Comparison of ENCODE assay signal across 17 mouse cellular contexts in genomic region chr12:82246422-82246821, GRCm38 (mm10).
DNase-seq lines count a peak whose midpoint lies in the region; ATAC-seq and TF ChIP-seq lines count a peak whose summit lies in the region.
"Had no signal": no experiment of that assay in that cellular context is flagged by ENCODE, and none has a peak within 500 bp of the region (broad histone marks: within the 10 kb centered on the region; RNA-seq: fewer than 3 reads in every experiment).

No protein-coding gene starts in this region.

- TF ChIP-seq POLR2A in embryonic fibroblast, embryonic 13.5 days (IDR thresholded peaks at IDR 0.05; ENCODE audit: low read depth, low read length) = no peak

- peaks cover 7% of the 10 kb centered on the region for H3K4me1 ChIP-seq in embryonic fibroblast, embryonic 13.5 days (ENCODE audit: control insufficient read depth, insufficient read depth, low read length)
- H3K4me1 ChIP-seq in stomach, postnatal 0 days (replicated peaks; ENCODE audit: control insufficient read depth, insufficient read depth) = no peaks in the 10 kb centered on the region
- H3K4me1 ChIP-seq: embryonic facial prominence, embryonic 12.5 days had no signal

- WGBS in stomach, postnatal 0 days = 30% methylated on average over 3 of the region's 3 CpGs

- ATAC-seq in megakaryocyte, adult 5-6 weeks (ENCODE audit: poor library complexity, severe bottlenecking) = peak; percentile 44
- peak; percentile 93 for ATAC-seq in stomach, postnatal 0 days (ENCODE audit: low FRiP score, low TSS enrichment)
- ATAC-seq: inflammation-experienced regulatory T-cells, adult 6 months had no signal

- no peaks in the 10 kb centered on the region for H3K36me3 ChIP-seq in stomach, postnatal 0 days (ENCODE audit: control insufficient read depth, insufficient read depth, low read length)
- H3K36me3 ChIP-seq: embryonic facial prominence, embryonic 12.5 days had no signal

- TF ChIP-seq EP300 in stomach, postnatal 0 days (optimal IDR thresholded peaks at IDR 0.05) = no peak

- no peaks in the 10 kb centered on the region for H3K9me3 ChIP-seq in stomach, postnatal 0 days (ENCODE audit: control insufficient read depth, low read length)
- H3K9me3 ChIP-seq: embryonic facial prominence, embryonic 12.5 days; forebrain, embryonic 10.5 days; limb, embryonic 12.5 days had no signal

- H3K9ac ChIP-seq in stomach, postnatal 0 days (ENCODE audit: low read length) = no peak overlapping the region
- H3K9ac ChIP-seq: embryonic facial prominence, embryonic 12.5 days; limb, embryonic 12.5 days had no signal

- DNase-seq in lung, postnatal 36 days = peak; percentile 21
- DNase-seq in lung, postnatal 4 days = no peak
- peak; percentile 40 for DNase-seq in stomach, postnatal 0 days (ENCODE audit: low spot score)
- no peak for DNase-seq in cerebellum, adult 9-10 months
- DNase-seq in embryo, embryonic 10 days (ENCODE audit: low spot score) = no peak
- DNase-seq: adrenal gland, postnatal 10 days; cerebellum, postnatal 25 days; heart, adult 2 months; kidney, postnatal 36 days; lung, postnatal 14 days; spleen, adult 18-20 months had no signal

- no peaks in the 10 kb centered on the region for H3K27me3 ChIP-seq in stomach, postnatal 0 days (ENCODE audit: control insufficient read depth, insufficient read depth, low read length)
- H3K27me3 ChIP-seq: embryonic facial prominence, embryonic 12.5 days; limb, embryonic 12.5 days had no signal

- TF ChIP-seq CTCF in embryonic fibroblast, embryonic 13.5 days (IDR thresholded peaks at IDR 0.05; ENCODE audit: borderline replicate concordance, insufficient read depth, low read length) = no peak
- no peak for TF ChIP-seq CTCF in stomach, postnatal 0 days (IDR thresholded peaks at IDR 0.05; ENCODE audit: low read depth)

- 0 out of 2 replicates have a peak overlapping the region, but pooled peaks have one; percentile 3 for H3K4me2 ChIP-seq in stomach, postnatal 0 days (replicated peaks; ENCODE audit: low read depth)
- H3K4me2 ChIP-seq: embryonic facial prominence, embryonic 12.5 days; limb, embryonic 12.5 days had no signal

- H3K27ac ChIP-seq in embryonic fibroblast, embryonic 13.5 days (ENCODE audit: insufficient read depth, low read length) = peak overlapping the region; percentile 90
- H3K27ac ChIP-seq in stomach, postnatal 0 days (replicated peaks) = peak overlapping the region; percentile 78
- H3K27ac ChIP-seq: embryonic facial prominence, embryonic 12.5 days; forebrain, embryonic 10.5 days; heart, adult 2 months had no signal

- no peak overlapping the region for H3K4me3 ChIP-seq in embryonic fibroblast, embryonic 13.5 days (ENCODE audit: insufficient read depth, low read length)
- no peak overlapping the region for H3K4me3 ChIP-seq in stomach, postnatal 0 days (ENCODE audit: low read depth, low read length)
- H3K4me3 ChIP-seq: embryonic facial prominence, embryonic 12.5 days; forebrain, embryonic 10.5 days; heart, adult 2 months; limb, embryonic 12.5 days had no signal

Comparison
In these comparisons a context has a peak if more than half of its experiments do, and no peak if none do; other contexts are left out.
1. DNase-seq: peak in lung, postnatal 36 days (single experiment) and stomach, postnatal 0 days (single experiment); none in lung, postnatal 4 days (0 of 2), cerebellum, adult 9-10 months (single experiment) and embryo, embryonic 10 days (single experiment).